Mouse (Mus musculus): ENCODE data around the gene Pou3f3.

Gene Pou3f3

GRCm38 (mm10) chr1:42694665-42695577, 647 bp upstream of the Pou3f3 start:
- DNase-seq (ENCODE audit: low spot score) = no peak

GRCm38 (mm10) chr1:42696371-42697031, 933 bp downstream of the Pou3f3 start:
- DNase-seq (ENCODE audit: low spot score) = no peak

- no peak for DNase-seq (ENCODE audit: low spot score)
These were observed 1.8 kb downstream of the Pou3f3 start for GRCm38 (mm10) chr1:42697321-42697755.

GRCm38 (mm10) chr1:42697756-42698583, 2.4 kb downstream of the Pou3f3 start:
- no peak for DNase-seq (ENCODE audit: low spot score)

- no peak for DNase-seq (ENCODE audit: low spot score)
These were observed 3.2 kb downstream of the Pou3f3 start for GRCm38 (mm10) chr1:42698584-42699333.

- no peak for DNase-seq (ENCODE audit: low spot score)
These were observed 3.9 kb downstream of the Pou3f3 start for GRCm38 (mm10) chr1:42699471-42699871.

GRCm38 (mm10) chr1:42700171-42700570, 4.6 kb downstream of the Pou3f3 start:
- no peak for DNase-seq (ENCODE audit: low spot score)

GRCm38 (mm10) chr1:42700815-42701214, 5.2 kb downstream of the Pou3f3 start:
- DNase-seq (ENCODE audit: low spot score) = no peak

GRCm38 (mm10) chr1:42701833-42702611, 6.5 kb downstream of the Pou3f3 start:
- DNase-seq (ENCODE audit: low spot score) = no peak

- no peak for DNase-seq (ENCODE audit: low spot score)
These were observed 7.4 kb downstream of the Pou3f3 start for GRCm38 (mm10) chr1:42702984-42703383.

- no peak for DNase-seq (ENCODE audit: low spot score)
These were observed 7.9 kb downstream of the Pou3f3 start for GRCm38 (mm10) chr1:42703424-42703823.

GRCm38 (mm10) chr1:42703851-42704613, 8.5 kb downstream of the Pou3f3 start:
- DNase-seq (ENCODE audit: low spot score) = no peak

- no peak for DNase-seq (ENCODE audit: low spot score)
These were observed 9.6 kb downstream of the Pou3f3 start for GRCm38 (mm10) chr1:42704981-42705810.

- DNase-seq (ENCODE audit: low spot score) = no peak
These were observed 10.2 kb downstream of the Pou3f3 start for GRCm38 (mm10) chr1:42705811-42706160.

GRCm38 (mm10) chr1:42707196-42707595, 11.6 kb downstream of the Pou3f3 start:
- no peak for DNase-seq (ENCODE audit: low spot score)

GRCm38 (mm10) chr1:42707611-42708130, 12.1 kb downstream of the Pou3f3 start:
- no peak for DNase-seq (ENCODE audit: low spot score)

GRCm38 (mm10) chr1:42709024-42709423, 13.5 kb downstream of the Pou3f3 start:
- no peak for DNase-seq (ENCODE audit: low spot score)

GRCm38 (mm10) chr1:42709431-42710160, 14.0 kb downstream of the Pou3f3 start:
- no peak for DNase-seq (ENCODE audit: low spot score)

Measured in urinary bladder, postnatal 25 days (tissue).